Mouse (Mus musculus) spleen, adult 2 months (tissue): ENCODE results near the gene Dnajc19.

ENCODE experiments used
- CTCF ChIP-seq: fragments of 200-500 bp; IDR thresholded peaks from 2 replicates; pipeline ENCODE4 v1.5.1; 2011; ENCODE audit warnings: mild to moderate bottlenecking, inconsistent platforms; ENCODE audit not compliant: insufficient read depth, insufficient read length, insufficient replicate concordance; ENCODE audit errors: extremely low read depth
- POLR2A ChIP-seq: fragments of 200-500 bp; IDR thresholded peaks from 2 replicates; pipeline ENCODE4 v1.6.1; 2011; ENCODE audit warnings: low read depth, low read length, inconsistent platforms

DNA sequence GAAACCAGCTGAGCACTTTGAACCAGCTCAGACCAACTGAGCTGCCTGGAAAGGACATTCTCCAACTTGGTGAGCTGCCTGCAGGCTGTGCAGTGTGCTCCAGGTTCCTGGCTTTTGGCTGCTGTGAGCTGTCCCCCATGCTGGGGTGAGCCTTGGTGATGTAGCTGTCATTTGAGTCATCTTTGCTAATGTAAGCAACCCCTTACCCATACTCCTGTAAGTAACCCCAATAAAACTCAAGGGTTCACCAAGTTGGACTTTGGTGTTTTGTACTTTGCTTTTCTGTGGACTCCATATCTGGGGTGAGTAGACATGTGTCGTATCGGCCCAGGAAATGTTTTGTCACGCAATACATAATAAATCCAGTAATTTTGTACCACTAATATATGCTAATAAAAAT lies 39.7 kb upstream of the Dnajc19 start:
- no peak for TF ChIP-seq POLR2A
- TF ChIP-seq CTCF: no peak
